Mouse (Mus musculus): ENCODE results near the gene Sulf2. TPM values are rescaled to one million over a fixed set of nuclear protein-coding genes. Genes with fewer than 3 reads are reported as not detected.

Sulf2 gene
- total RNA-seq, 2 experiments from 2014 or later = 192 to 224 TPM

DNA sequence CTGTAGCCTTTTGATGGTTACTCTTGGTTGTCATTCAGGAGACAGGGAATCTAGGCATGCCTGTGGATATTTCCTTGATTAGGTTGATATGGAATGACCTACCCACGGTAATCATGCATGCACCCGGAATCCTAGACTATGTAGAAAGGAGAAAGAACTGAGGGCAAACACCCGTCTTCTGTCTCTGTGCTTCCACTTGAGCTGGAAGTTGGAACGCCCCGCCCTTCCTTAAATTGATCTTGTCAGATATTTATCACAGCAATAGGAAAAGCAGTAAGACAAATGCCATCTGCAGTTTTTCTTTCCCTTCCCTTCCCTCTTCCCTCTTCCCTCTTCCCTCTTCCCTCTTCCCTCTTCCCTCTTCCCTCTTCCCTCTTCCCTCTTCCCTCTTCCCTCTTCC is 129.5 kb downstream of the Sulf2 start:
- DNase-seq (ENCODE audit: low spot score in 2 of 2) = no peak

DNA sequence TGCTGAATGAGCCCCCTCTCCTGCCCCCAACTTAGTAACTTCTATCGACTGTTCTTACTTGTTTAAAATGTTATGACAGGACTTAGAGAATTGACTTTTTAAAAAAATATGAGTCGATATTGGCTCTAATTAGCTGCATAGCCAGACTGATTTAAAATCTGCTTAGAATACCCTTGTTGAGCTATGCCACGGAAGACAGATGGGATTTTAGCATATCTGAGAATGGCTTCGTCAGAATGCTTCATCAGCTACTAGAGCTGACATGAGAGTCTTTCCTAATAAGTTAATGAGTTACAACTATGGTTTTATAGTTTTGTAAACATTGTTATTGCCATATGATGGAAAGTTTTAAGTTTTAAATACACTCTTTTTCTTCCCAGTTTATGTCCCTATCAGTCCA is 130.8 kb downstream of the Sulf2 start:
- no peak for DNase-seq (ENCODE audit: low spot score in 2 of 2)

DNA sequence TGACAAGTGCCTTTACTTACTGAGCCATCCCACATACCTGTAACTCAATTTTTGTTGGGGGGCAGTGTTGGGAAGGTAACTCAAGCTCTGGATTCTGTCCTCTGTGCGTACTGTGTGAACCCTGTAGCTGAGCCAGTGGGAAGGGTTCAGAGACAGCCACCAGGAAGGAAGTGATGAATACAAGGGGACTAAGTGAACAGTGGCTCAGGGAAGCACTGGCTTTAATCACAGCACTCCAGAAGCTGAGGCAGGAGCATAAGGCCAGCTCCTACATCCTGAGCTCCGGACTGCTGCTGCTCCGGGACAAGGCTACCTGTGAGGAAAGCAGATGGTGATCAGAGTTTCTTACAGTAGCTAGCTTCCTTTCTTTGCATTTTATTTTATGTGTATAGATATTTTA is 131.4 kb downstream of the Sulf2 start:
- no peak for DNase-seq (ENCODE audit: low spot score in 2 of 2)

Other genes starting within 250 kb of the Sulf2 start
- gene Ncoa3, start 163.0 kb downstream of the Sulf2 start, total RNA-seq (2021) = 10 to 100 TPM; 30.7 to 33.5 TPM

Data from layer of hippocampus, postnatal 10 days (tissue).